Mouse (Mus musculus) mouse embryonic stem cell (cell line): Measurements from ENCODE around the gene Specc1.

Source experiments
- in situ Hi-C, 2 experiments: fragments of 300-500 bp; cut with MboI; formaldehyde crosslinking; loops; 1 replicate in 1 of 2; 3 replicates in 1 of 2; pipeline ENCODE4 v1.14.3; 2019 to 2020; ENCODE audit warnings: low sequenced_read_pairs in 2 of 2, low pct_unique_long_range_greater_than_20kb in 1 of 2, mixed read lengths in 1 of 2; ENCODE audit not compliant: unreplicated experiment in 1 of 2

The Specc1 gene

GRCm38 (mm10) chr11:61962684-61963083, 6.1 kb downstream of the Specc1 start:
- in situ Hi-C loops = no loop called here

GRCm38 (mm10) chr11:61963193-61963592, 6.6 kb downstream of the Specc1 start:
- in situ Hi-C loops = no loop called here

DNA sequence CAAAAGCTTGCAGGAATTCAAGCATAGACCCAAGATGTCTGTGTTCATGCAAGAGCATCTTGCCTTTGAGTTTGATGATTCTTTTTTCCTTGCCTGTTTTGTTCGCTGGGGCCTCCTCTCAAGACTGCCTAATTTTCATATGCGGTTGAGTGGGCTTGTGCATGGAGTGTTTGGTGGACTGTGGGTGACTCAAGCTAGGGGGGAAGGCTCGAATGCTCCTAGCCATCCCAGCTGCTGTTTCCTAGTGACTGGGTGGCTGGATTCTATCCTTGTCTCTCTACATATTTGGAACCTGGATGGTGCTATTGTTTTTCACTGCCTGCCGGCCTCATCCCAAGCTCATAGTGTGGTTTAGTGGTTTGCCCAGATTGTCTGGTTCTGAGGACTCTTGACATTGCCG, 8.0 kb downstream of the Specc1 start:
- in situ Hi-C loops = no loop called here

DNA sequence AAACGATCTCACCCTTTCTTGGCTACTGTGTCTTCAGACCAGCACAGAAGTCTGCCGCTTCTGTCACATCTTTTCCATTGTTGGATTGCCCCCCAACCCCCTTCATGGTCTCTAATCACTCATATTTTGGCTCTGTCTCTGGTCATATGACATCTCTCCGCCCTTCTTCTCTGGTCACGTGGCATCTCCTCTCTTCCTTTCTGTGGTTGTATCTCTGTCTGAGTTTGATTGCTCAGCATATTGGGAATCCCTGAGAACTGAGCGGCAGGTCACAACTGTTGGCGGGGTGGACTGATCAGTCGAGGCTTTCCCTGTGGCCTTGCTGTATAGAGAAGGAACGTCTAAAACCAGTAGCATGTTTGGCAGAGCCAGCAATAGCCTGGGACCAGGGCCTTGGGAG, 10.5 kb downstream of the Specc1 start:
- in situ Hi-C loops = no loop called here

GRCm38 (mm10) chr11:61968875-61969274, 12.3 kb downstream of the Specc1 start:
- in situ Hi-C loops = no loop called here

- in situ Hi-C loops = no loop called here
Measured at GRCm38 (mm10) chr11:61970901-61971300, 14.3 kb downstream of the Specc1 start.

DNA sequence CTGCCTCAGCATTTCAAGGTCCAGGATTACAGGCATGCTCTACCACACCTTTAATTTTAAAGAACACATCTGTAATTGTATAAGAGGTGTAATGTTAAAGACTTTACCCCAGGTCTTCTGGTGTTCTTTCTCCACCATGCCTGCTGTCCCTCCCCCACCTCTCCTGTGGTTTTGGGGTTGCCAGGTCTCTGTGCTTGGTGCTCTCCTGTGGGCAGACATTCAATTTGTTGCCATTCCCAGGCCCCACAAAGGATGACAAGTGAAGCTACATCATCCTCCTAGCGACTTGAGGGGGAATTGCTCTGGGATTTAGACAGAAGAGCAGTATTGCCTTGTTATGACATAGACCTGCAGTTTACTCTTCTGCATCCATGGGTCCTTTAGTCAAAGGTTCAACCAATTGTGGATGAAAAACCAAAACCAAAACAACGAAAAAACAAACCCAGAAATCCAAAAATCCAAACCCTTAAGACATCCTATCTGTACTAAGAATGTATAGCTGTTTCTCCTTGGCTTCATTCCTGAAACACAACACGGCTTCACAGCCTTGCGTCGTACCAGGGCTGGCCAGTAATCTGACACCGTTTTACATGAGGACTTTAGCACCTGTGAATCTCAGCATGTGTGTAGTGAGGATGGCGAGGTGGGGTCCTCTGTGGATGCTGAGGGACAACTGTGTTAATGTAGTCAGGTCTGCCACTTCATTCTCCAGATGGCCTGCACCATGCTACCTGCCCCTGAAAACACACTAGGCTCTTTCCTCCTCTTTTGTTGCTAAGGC, 15.1 kb downstream of the Specc1 start:
- in situ Hi-C loops = no loop called here

DNA sequence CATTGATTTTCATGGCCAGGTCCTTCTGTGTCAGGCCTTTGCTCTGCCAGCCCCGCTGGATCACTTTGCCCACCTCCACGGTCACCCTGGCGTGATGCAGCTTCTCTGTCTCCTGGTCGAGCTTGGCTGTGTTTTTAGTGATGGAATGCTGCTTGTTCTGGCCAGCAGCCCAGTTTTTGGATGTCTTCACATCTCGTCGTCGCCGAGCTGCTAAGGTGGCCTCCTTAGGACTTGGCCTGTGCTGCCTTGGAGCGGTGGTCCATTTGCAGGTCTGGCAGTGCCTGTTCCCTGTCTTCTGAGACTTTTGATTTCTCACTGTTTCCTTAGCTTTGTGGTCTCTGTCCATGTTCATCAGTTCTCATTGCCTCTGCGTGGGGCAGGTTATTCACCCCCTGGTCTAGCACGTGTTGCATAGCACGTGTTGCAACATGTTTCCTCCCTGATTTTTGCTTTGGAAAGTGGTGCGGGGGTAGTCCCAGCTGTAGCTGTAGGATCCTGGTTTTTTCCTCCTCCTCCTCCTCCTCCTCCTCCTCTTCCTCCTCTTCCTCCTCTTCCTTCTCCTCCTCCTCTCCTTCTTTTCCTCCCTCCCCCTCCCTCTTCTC, 17.6 kb downstream of the Specc1 start:
- in situ Hi-C loops = no loop called here

- in situ Hi-C loops = no loop called here
Measured at GRCm38 (mm10) chr11:61975783-61976182, 19.2 kb downstream of the Specc1 start.

- in situ Hi-C loops = no loop called here
Measured at GRCm38 (mm10) chr11:61981285-61981684, 24.7 kb downstream of the Specc1 start.

DNA sequence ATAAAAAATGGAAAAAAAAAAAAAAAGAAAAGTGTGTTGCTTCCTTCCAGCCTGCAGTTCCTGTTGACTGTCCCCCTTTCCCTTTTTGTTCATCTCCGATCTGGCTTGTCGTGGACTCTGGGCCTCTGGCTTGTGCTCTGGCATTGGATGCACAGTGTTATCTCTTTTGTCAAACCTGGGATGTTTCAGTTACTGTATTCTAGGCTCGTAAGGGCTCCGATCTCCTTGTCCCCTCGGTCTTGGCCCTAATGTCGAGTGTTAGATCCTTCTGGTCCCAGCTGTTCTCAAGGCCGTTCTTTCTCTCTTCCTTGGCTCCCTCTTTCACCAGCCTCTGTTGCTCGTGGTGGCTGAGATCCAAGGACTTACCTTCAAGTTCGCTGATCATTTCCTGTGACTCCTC, 26.3 kb downstream of the Specc1 start:
- in situ Hi-C loops = no loop called here

DNA sequence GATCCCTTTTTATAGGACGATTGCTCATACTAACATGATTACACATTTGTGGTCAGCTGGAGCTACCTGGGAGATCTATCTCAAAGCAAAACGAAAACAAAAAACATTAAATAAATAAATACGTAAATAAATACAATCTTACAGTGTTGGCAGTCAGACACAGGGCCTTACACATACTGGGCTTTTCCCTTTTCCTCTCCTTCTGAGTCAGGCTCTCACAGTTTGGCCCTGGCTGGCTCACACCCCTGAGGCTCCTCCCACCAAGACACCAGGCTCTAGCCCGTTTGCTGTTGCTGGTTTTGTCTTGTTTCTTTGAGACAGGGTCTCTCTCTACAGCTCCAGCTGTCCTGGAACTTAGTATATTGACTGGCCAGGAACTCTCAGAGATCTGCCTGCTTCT, 30.4 kb downstream of the Specc1 start:
- in situ Hi-C loops = no loop called here

DNA sequence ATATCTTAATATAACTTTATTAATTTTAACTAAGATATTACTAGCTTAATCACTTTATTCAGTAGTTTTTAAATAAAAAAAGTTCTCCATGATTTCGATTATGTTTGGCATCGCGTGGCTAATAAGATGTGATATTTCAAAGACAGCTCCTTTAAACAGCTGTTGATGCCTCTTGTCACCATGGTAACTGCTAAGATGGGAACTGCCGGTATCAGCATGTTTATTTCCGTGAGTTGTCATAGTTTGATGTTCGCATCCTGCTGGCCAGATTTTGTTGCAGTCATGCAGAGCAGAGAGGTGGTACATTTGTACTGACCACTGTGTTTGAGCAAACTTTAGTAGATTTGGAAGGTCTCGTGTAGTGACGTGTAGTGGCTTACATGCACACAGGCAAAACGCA, 33.1 kb downstream of the Specc1 start:
- in situ Hi-C loops = no loop called here

- in situ Hi-C loops = no loop called here
Measured at GRCm38 (mm10) chr11:61991576-61991975, 35.0 kb downstream of the Specc1 start.

DNA sequence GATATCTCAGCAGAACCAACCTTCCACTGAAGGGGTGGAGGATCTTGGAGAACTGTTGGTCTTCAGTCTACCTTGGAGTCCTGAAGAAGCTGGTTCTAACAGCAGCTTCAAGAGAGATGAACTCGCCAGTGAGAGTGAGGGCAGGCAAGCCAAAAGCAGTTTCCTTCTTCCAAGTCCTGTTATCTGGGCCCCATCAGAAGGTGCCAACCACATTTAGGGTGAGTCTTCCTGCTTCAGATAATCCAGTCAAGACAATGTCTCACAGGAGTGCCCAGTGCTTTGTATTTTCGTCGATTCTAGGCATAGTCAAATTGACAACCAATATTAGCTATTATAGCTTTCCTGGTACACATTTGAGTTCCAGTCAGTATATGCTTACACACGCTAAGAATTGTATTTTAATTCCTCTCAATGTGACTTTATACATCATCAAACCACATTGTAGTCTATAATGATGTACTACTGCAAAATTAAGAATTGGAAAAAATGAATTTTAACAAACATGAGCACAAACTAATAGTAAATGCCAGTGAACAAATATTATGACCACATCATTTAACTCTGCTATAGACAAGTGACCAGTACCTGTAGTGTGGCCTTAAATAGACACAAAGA, 36.2 kb downstream of the Specc1 start:
- in situ Hi-C loops = no loop called here

- in situ Hi-C loops = no loop called here
Measured at GRCm38 (mm10) chr11:61999501-61999900, 42.9 kb downstream of the Specc1 start.

- in situ Hi-C loops = no loop called here
Measured at GRCm38 (mm10) chr11:62000099-62000498, 43.5 kb downstream of the Specc1 start.

DNA sequence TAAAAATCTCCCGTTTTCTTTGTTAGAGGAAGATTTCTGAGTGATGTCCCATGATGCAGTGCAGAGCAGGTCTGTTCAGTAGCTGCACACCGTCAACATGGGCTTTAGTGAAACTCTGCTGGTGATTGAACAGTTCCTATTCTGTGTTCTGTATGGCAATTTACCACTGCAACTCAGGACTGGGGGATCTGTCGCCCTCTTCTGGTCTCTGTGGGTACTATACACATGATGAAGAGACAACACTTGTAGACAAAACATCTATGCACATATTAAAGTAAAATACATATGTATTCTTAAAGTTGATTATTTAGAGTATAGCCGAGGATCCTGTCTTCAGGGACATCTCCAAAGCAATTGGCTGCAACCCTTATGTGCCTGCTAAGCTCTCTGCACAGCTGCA, 45.4 kb downstream of the Specc1 start:
- in situ Hi-C loops = no loop called here

GRCm38 (mm10) chr11:62004881-62005240, 48.3 kb downstream of the Specc1 start:
- in situ Hi-C loops = no loop called here
